Mouse (Mus musculus): ENCODE results near the gene Rptor. TPM values are rescaled to one million over a fixed set of nuclear protein-coding genes. Genes with fewer than 3 reads are reported as not detected.

Rptor gene
- polyA plus RNA-seq, 1 experiment from 2014 or later: 9.9 TPM

DNA sequence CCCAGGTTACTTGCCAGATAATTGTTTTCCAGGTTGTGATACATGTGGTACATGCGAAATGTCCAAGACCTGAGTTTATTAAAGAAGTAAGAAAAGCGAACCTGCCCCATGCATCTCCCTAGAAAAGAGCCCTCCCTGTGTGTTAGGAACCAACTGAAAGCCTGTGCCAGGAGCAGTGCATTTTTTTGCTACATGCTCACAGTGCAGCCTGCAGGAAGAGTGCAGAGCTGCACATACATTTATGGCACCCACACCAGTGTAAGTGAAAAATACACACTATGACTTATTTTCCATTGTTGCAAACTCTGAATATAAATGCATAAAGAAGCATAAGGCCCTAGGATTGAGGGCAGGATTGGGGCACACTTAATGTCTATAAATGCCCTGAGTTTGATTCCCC, 178.5 kb downstream of the Rptor start:
- H3K36me3 ChIP-seq (ENCODE audit: control insufficient read depth, insufficient read depth, low read length): no peaks in the 10 kb centered on the region
- no peak overlapping the region for H3K4me2 ChIP-seq (ENCODE audit: low read length)
- WGBS: 89% methylated on average over 2 of the region's 2 CpGs
- peaks cover 11% of the 10 kb centered on the region; the same call in 1 of the 2 replicates for H3K4me1 ChIP-seq (ENCODE audit: control insufficient read depth, insufficient read depth, low read length)
- no peak overlapping the region for H3K27ac ChIP-seq (ENCODE audit: low read length)
- no peaks in the 10 kb centered on the region for H3K9me3 ChIP-seq (replicated peaks; ENCODE audit: control insufficient read depth, low read length, poor library complexity, severe bottlenecking)
- H3K9ac ChIP-seq (ENCODE audit: low read depth, low read length): no peak overlapping the region
- no peak overlapping the region for H3K4me3 ChIP-seq (ENCODE audit: low read depth, low read length)
- ATAC-seq: no peak
- no peaks in the 10 kb centered on the region for H3K27me3 ChIP-seq (ENCODE audit: control insufficient read depth, insufficient read depth, low read depth, low read length)

DNA sequence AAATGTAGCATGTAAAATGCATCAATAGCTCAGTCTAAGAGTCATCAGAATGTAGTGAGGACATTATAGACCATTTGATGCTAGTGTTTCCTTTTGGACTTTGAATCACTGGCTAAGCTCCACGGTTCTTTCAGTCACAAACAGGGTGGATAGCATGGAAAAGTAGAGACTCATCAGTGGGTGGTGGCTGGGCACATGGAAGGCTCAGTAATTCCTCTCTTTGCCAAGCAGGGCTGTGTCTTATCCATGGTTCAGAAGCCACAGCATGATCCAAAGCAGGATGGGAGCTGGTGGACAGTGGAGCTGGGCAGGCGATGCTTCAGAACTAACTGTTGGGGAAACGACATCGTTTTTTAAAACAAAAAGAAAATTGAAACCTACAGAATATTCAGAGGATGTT, 179.0 kb downstream of the Rptor start:
- Histone ChIP-seq H3K9me3 (replicated peaks; ENCODE audit: control insufficient read depth, low read length, poor library complexity, severe bottlenecking) (no peaks in the 10 kb centered on the region), H3K4me2 (ENCODE audit: low read length) (no peak overlapping the region), H3K36me3 (ENCODE audit: control insufficient read depth, insufficient read depth, low read length) (no peaks in the 10 kb centered on the region), H3K27me3 (ENCODE audit: control insufficient read depth, insufficient read depth, low read depth, low read length) (no peaks in the 10 kb centered on the region), H3K4me1 (ENCODE audit: control insufficient read depth, insufficient read depth, low read length) (peaks cover 15% of the 10 kb centered on the region; the same call in 1 of the 2 replicates), H3K9ac (ENCODE audit: low read depth, low read length) (no peak overlapping the region), H3K4me3 (ENCODE audit: low read depth, low read length) (no peak overlapping the region), H3K27ac (ENCODE audit: low read length) (no peak overlapping the region)
- no peak for ATAC-seq
- 91% methylated on average over 4 of the region's 4 CpGs for WGBS

DNA sequence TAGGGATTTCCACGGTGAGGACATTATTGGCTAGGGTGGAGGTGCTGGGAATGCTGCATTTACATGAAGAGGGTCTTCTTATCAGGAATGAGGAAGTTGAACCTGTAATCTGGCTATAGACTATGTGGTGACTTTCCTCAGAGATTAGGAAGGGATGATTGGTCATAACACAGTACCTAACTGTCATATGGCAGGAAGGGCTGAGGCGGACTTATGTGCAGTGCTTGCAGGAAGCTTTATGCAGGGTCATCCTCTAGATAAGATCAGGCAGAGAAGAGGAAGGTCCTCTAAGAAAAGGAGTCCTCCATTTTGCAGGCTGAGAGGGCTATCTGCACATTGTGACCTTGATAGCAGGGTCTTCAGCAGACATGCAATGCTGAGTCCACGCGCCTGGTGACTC, 180.9 kb downstream of the Rptor start:
- H3K27me3 ChIP-seq (ENCODE audit: control insufficient read depth, insufficient read depth, low read depth, low read length): no peaks in the 10 kb centered on the region
- no peaks in the 10 kb centered on the region for H3K36me3 ChIP-seq (ENCODE audit: control insufficient read depth, insufficient read depth, low read length)
- H3K27ac ChIP-seq (ENCODE audit: low read length): no peak overlapping the region
- H3K4me3 ChIP-seq (ENCODE audit: low read depth, low read length): no peak overlapping the region
- H3K9ac ChIP-seq (ENCODE audit: low read depth, low read length): no peak overlapping the region
- WGBS: 97% methylated on average over 4 of the region's 4 CpGs
- H3K4me1 ChIP-seq (ENCODE audit: control insufficient read depth, insufficient read depth, low read length): peaks cover 23% of the 10 kb centered on the region
- H3K4me2 ChIP-seq (ENCODE audit: low read length): no peak overlapping the region
- no peak for ATAC-seq
- H3K9me3 ChIP-seq (replicated peaks; ENCODE audit: control insufficient read depth, low read length, poor library complexity, severe bottlenecking): no peaks in the 10 kb centered on the region

DNA sequence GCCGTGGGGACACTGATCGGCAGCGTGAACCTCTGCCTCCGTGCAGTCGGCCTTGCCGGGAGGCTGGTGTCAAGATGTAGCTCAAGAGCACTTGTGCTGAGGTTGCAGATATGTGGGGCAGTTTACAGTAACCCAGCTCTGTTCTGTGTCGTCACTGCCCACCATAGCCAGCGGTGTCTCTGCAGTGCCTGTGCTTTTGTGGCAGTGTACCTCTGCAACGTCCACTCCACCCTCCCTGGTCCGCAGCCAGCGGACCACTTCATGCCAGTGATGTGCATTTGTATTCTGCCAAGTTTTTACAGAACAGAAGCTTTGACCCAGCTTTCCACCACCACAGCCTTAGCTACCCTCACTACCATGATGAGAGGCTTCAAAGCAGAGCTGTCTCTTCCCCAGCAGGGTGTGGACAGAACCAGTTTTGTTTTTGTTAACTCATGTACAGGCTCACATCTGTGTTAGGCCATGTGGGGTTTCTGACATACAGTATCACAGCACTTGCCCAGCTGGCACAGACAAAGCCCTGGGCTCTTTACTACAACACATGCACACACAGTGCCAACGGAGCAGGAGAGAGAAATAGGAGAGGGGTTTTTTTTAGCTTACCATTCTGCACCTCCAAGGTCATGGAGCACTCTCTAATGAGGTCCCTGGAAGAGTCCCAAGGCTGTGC, 182.1 kb downstream of the Rptor start:
- Histone ChIP-seq H3K27me3 (ENCODE audit: control insufficient read depth, insufficient read depth, low read depth, low read length) (no peaks in the 10 kb centered on the region), H3K4me2 (ENCODE audit: low read length) (no peak overlapping the region), H3K9me3 (replicated peaks; ENCODE audit: control insufficient read depth, low read length, poor library complexity, severe bottlenecking) (no peaks in the 10 kb centered on the region), H3K4me1 (ENCODE audit: control insufficient read depth, insufficient read depth, low read length) (peaks cover 33% of the 10 kb centered on the region), H3K36me3 (ENCODE audit: control insufficient read depth, insufficient read depth, low read length) (no peaks in the 10 kb centered on the region), H3K4me3 (ENCODE audit: low read depth, low read length) (no peak overlapping the region), H3K27ac (ENCODE audit: low read length) (no peak overlapping the region), H3K9ac (ENCODE audit: low read depth, low read length) (no peak overlapping the region)
- no peak for ATAC-seq
- WGBS: 89% methylated on average over 12 of the region's 12 CpGs

DNA sequence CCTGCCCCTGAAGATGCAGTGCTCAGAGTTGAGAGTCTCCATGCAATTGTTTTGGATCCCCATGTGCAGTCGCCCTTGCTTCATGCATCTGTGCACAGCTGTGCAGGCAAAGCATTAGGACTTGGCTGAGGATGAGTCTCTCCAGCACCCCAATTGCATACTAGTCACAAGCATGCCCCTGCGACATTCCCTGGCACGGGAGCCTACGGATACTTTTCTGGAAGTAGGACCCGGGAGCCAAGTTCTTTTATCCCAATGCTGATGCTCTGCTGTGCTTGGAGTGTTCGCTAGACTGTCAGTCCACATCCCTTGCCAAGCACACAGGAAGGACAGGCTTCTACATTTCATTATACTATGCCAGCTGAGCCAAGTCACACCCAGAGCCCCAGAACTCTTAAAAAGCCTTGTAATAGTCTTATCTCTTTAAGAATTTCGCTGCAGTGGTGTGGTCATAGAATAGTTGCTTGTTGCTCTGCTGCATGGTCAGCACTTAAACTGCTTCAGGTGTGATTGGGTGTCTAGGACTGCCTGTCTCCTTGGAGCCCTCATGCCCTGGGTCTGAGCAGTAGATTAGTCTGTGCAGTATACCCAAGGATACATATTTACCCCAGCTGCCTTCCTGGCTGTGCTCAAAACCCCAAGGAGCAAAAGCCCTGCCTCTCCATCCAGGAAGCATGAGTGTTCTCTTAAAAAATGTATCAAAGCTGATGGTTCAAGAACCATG, 183.1 kb downstream of the Rptor start:
- WGBS: 88% methylated on average over 7 of the region's 7 CpGs
- no peak for ATAC-seq
- H3K4me1 ChIP-seq (ENCODE audit: control insufficient read depth, insufficient read depth, low read length): peaks cover 39% of the 10 kb centered on the region
- no peak overlapping the region for H3K4me3 ChIP-seq (ENCODE audit: low read depth, low read length)
- peak overlapping the region; percentile 53; the same call in 1 of the 2 replicates for H3K27ac ChIP-seq (ENCODE audit: low read length)
- H3K9ac ChIP-seq (ENCODE audit: low read depth, low read length): no peak overlapping the region
- no peaks in the 10 kb centered on the region for H3K36me3 ChIP-seq (ENCODE audit: control insufficient read depth, insufficient read depth, low read length)
- no peak overlapping the region for H3K4me2 ChIP-seq (ENCODE audit: low read length)
- no peaks in the 10 kb centered on the region for H3K9me3 ChIP-seq (replicated peaks; ENCODE audit: control insufficient read depth, low read length, poor library complexity, severe bottlenecking)
- H3K27me3 ChIP-seq (ENCODE audit: control insufficient read depth, insufficient read depth, low read depth, low read length): no peaks in the 10 kb centered on the region

DNA sequence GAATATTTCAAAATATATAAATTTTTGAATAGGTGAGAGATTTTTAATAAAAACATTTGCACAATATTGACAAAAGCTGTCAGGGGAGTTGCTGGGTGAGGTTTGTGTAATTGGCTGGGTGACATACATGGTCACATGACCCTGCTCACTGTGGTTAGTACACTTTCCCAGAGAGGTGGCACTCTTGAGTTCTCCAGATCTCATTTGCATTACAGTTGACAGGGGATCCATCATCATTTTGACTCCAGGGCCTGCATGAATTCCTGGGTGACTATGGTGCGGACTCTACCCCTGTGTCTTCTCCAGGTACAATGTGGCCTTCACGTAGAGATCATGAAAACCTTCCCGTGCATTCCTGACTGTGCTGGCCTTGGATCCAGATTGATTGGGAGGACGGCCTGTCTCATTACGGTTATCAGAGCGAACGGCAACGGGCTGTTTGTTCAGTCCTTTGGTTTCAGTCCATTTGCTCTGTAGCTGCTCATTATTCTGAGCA, 183.7 kb downstream of the Rptor start:
- Histone ChIP-seq H3K36me3 (ENCODE audit: control insufficient read depth, insufficient read depth, low read length) (no peaks in the 10 kb centered on the region), H3K9ac (ENCODE audit: low read depth, low read length) (no peak overlapping the region), H3K4me1 (ENCODE audit: control insufficient read depth, insufficient read depth, low read length) (peaks cover 39% of the 10 kb centered on the region), H3K9me3 (replicated peaks; ENCODE audit: control insufficient read depth, low read length, poor library complexity, severe bottlenecking) (no peaks in the 10 kb centered on the region), H3K4me3 (ENCODE audit: low read depth, low read length) (no peak overlapping the region), H3K27me3 (ENCODE audit: control insufficient read depth, insufficient read depth, low read depth, low read length) (no peaks in the 10 kb centered on the region), H3K4me2 (ENCODE audit: low read length) (no peak overlapping the region), H3K27ac (ENCODE audit: low read length) (peak overlapping the region; percentile 53)
- ATAC-seq: no peak
- 67% methylated on average over 8 of the region's 8 CpGs for WGBS

DNA sequence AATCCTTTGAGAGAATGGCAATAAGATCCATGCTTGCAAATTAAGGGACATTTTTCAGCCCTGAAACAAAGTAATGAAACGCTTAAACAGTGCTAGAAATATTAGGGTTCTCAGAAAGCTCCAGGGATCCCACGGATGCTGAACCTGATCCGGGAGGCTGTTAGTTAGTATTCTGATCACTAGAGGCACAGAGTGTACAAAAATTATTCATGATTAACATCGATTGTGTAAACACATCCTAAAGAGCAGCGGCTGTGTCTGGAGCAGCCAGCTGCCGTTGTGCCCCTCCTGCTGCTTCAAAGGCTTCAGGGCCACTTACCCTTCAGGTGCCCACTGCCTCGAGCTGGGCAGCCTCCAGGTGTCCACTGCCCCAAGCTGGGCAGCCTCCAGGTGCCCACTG, 185.8 kb downstream of the Rptor start:
- WGBS: 34% methylated on average over 7 of the region's 7 CpGs
- ATAC-seq: no peak
- H3K9ac ChIP-seq (ENCODE audit: low read depth, low read length): peak overlapping the region; percentile 35; the same call in 1 of the 2 replicates

DNA sequence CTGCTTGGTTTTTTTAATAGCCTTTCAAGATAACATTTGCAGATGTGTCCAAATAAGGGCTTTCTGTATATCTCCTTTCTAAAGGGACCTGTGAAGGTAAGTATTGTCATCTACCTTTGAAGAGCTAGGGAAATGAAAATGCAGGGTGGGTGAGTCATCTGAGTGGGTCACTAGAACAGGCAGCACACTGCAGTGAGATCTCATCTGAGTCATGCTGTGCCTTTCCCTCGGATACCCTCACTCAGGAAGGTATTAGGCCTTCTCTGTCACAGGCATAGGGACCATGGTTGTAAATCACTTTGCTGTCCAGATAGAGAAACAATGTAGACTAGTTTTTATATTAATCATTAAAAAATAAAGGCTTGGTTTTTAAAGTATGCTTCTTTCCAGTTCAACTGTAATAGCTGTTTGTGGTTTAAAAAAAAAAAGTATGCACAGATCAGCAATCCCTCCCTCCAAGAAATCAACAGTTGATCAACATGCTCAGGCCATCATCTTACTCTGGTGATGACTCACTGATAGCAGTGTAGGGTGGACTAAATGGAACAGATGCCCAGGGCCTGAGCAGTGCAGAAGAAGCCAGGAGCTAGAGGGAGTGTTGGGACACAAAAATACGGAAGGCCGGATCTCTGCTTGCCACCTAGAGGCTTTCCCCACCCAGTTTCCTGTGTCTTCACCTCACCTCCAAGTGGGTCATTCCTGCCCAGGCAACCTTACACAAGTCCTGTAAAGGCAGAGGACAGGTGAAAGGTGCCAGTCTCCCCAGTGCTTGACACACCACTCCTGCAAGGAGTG, 186.4 kb downstream of the Rptor start:
- ATAC-seq: no peak
- no peaks in the 10 kb centered on the region for H3K9me3 ChIP-seq (replicated peaks; ENCODE audit: control insufficient read depth, low read length, poor library complexity, severe bottlenecking)
- H3K36me3 ChIP-seq (ENCODE audit: control insufficient read depth, insufficient read depth, low read length): no peaks in the 10 kb centered on the region
- H3K4me2 ChIP-seq (ENCODE audit: low read length): 0 out of 2 replicates have a peak overlapping the region, but pooled peaks have one; percentile 12
- peak overlapping the region; percentile 35; the same call in 1 of the 2 replicates for H3K9ac ChIP-seq (ENCODE audit: low read depth, low read length)
- H3K4me3 ChIP-seq (ENCODE audit: low read depth, low read length): no peak overlapping the region
- peaks cover 39% of the 10 kb centered on the region for H3K4me1 ChIP-seq (ENCODE audit: control insufficient read depth, insufficient read depth, low read length)
- 71% methylated on average over 3 of the region's 3 CpGs for WGBS
- H3K27ac ChIP-seq (ENCODE audit: low read length): peak overlapping the region; percentile 83
- no peaks in the 10 kb centered on the region for H3K27me3 ChIP-seq (ENCODE audit: control insufficient read depth, insufficient read depth, low read depth, low read length)

More for the DNA sequence above, 185.8 kb downstream of the Rptor start:
- Histone ChIP-seq H3K27ac (ENCODE audit: low read length) (peak overlapping the region; percentile 83), H3K36me3 (ENCODE audit: control insufficient read depth, insufficient read depth, low read length) (no peaks in the 10 kb centered on the region), H3K27me3 (ENCODE audit: control insufficient read depth, insufficient read depth, low read depth, low read length) (no peaks in the 10 kb centered on the region), H3K4me2 (ENCODE audit: low read length) (0 out of 2 replicates have a peak overlapping the region, but pooled peaks have one; percentile 12), H3K9me3 (replicated peaks; ENCODE audit: control insufficient read depth, low read length, poor library complexity, severe bottlenecking) (no peaks in the 10 kb centered on the region), H3K4me3 (ENCODE audit: low read depth, low read length) (no peak overlapping the region), H3K4me1 (ENCODE audit: control insufficient read depth, insufficient read depth, low read length) (peaks cover 39% of the 10 kb centered on the region)

Measured in midbrain, embryonic 16.5 days (tissue).